Mouse (Mus musculus) bone marrow, adult 2 months (tissue): ENCODE measurements around the gene Ybx1.

Source experiments
- CTCF ChIP-seq: fragments of 200-500 bp; IDR thresholded peaks from 2 replicates; pipeline ENCODE4 v1.5.1; 2011; ENCODE audit warnings: low read length, control low read depth; ENCODE audit not compliant: control insufficient read depth, insufficient read depth
- POLR2A ChIP-seq: fragments of 200-500 bp; IDR thresholded peaks from 2 replicates; pipeline ENCODE4 v1.6.1; 2011; ENCODE audit warnings: low read depth, mild to moderate bottlenecking, control low read depth, low read length, borderline replicate concordance; ENCODE audit not compliant: control insufficient read depth

DNA sequence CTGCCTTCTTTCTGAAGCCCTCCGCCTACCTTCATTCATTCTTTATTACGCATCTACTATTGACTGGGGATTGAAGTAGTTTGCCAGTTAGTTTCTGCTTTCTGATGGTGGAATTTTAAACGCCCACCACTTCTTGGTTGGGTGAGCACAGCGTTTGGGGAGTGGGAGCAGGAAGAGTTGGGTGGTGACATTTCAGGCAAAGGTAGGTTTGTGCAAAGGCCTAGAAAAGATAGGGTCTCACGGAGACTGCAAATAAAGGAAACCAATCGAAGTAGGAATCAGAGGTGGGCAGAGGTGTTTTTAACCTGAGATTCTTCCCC, 690 bp upstream of the Ybx1 start:
- TF ChIP-seq POLR2A, result no peak
- no peak for TF ChIP-seq CTCF
